Mouse (Mus musculus) liver, adult 2 months (tissue): ENCODE measurements around the gene Cenpp. TPM values are rescaled to one million over a fixed set of nuclear protein-coding genes. Genes with fewer than 3 reads are reported as not detected.

ENCODE experiments used
- DNase-seq: peaks from one replicate; pipeline ENCODE4 v3.0.0-alpha.2; 2011; ENCODE audit warnings: low read depth, low spot score; ENCODE audit errors: extremely low read depth
- H3K27ac ChIP-seq: fragments of 200-500 bp; replicated peaks from 2 replicates; pipeline ENCODE4 v1.5.1; 2012; ENCODE audit warnings: low read depth, mild to moderate bottlenecking, control low read depth, inconsistent platforms, low read length; ENCODE audit not compliant: insufficient read depth
- H3K27me3 ChIP-seq: fragments of 200-500 bp; 2 replicates; pipeline ENCODE4 v1.6.1; 2012; ENCODE audit warnings: mild to moderate bottlenecking, moderate library complexity, low read length, inconsistent platforms; ENCODE audit not compliant: control insufficient read depth, insufficient read depth
- H3K36me3 ChIP-seq: fragments of 200-500 bp; 2 replicates; pipeline ENCODE4 v1.6.1; 2012; ENCODE audit warnings: low read length, inconsistent platforms; ENCODE audit not compliant: control insufficient read depth, insufficient read depth
- H3K4me1 ChIP-seq: fragments of 200-500 bp; 2 replicates; pipeline ENCODE4 v1.6.1; 2011; ENCODE audit warnings: low read length; ENCODE audit not compliant: control insufficient read depth, insufficient read depth
- H3K4me3 ChIP-seq: fragments of 200-500 bp; 2 replicates; pipeline ENCODE4 v1.5.1; 2011; ENCODE audit warnings: low read depth, mild to moderate bottlenecking, control low read depth, low read length, moderate library complexity; ENCODE audit not compliant: insufficient read depth
- H3K79me2 ChIP-seq: fragments of 200-500 bp; 2 replicates; pipeline ENCODE4 v1.6.1; 2012; ENCODE audit warnings: inconsistent platforms, mild to moderate bottlenecking, low read length, moderate library complexity; ENCODE audit not compliant: control insufficient read depth, insufficient read depth
- H3K9ac ChIP-seq: fragments of 200-500 bp; 2 replicates; pipeline ENCODE4 v1.6.1; 2012; ENCODE audit warnings: low read depth, mild to moderate bottlenecking, control low read depth, inconsistent platforms, low read length
- CTCF ChIP-seq: fragments of 200-500 bp; IDR thresholded peaks from 2 replicates; pipeline ENCODE4 v1.5.1; 2011; ENCODE audit warnings: low read depth, low read length, control low read depth
- POLR2A ChIP-seq: fragments of 200-500 bp; IDR thresholded peaks from 2 replicates; pipeline ENCODE4 v1.6.1; 2011; ENCODE audit warnings: low read length, control low read depth; ENCODE audit not compliant: insufficient read depth; ENCODE audit errors: extremely low read depth
- WGBS: fragments of 180-500 bp; shearing (Covaris S2); methylation state at CpG from one replicate; pipeline ENCODE4 v1.1.7; 2018; 5-methylcytosine and 5-hydroxymethylcytosine counted together
- polyA plus RNA-seq: library from polyadenylated mRNA; depleted of rRNA; stranded (reverse); fragments of >200 nt; gene quantifications from 2 replicates; pipeline ENCODE4 v1.2.3, GENCODE M21; 2012; rRNA removed
- total RNA-seq: library from RNA; depleted of rRNA; stranded (reverse); fragments of >200 nt; gene quantifications from 2 replicates; pipeline ENCODE4 v1.2.3, GENCODE M21; 2014; rRNA removed

Gene Cenpp
- total RNA-seq, result 0.55 and 1.3 TPM in 2 replicates
- polyA plus RNA-seq, result 0.12 TPM in 1 of 2 replicates, not detected in the other

GRCm38 (mm10) chr13:49652481-49653179, at the start of gene Cenpp, which contains the start of gene Nol8:
Cenpp (minus strand) TSS chr13:49652785.
Nol8 (plus strand) TSS chr13:49653078.
- no peaks in the 10 kb centered on the region for H3K79me2 ChIP-seq
- TF ChIP-seq POLR2A (no peak), CTCF (no peak)
- under 1% methylated on average over 68 of the region's 68 CpGs for WGBS
- peaks cover 5% of the 10 kb centered on the region; the same call in 1 of the 2 replicates for H3K4me1 ChIP-seq
- no peaks in the 10 kb centered on the region for H3K27me3 ChIP-seq
- peak; percentile 94 for DNase-seq
- H3K36me3 ChIP-seq, result peaks cover 12% of the 10 kb centered on the region; the same call in 1 of the 2 replicates
- H3K4me3 ChIP-seq, result peak within 1 kb of the TSS; percentile 78
- H3K9ac ChIP-seq, result peak within 1 kb of the TSS; percentile 86
- H3K27ac ChIP-seq, result peak within 1 kb of the TSS; percentile 64

GRCm38 (mm10) chr13:49691056-49691455, 38.5 kb upstream of the Cenpp start:
- Histone ChIP-seq H3K4me1 (no peaks in the 10 kb centered on the region), H3K27me3 (no peaks in the 10 kb centered on the region), H3K79me2 (no peaks in the 10 kb centered on the region; the same call in 1 of the 2 replicates), H3K9ac (no peak overlapping the region), H3K4me3 (no peak overlapping the region), H3K27ac (no peak overlapping the region), H3K36me3 (peaks cover 41% of the 10 kb centered on the region)
- DNase-seq, result no peak
- 99% methylated on average over 5 of the region's 5 CpGs for WGBS
- TF ChIP-seq POLR2A, result no peak
- no peak for TF ChIP-seq CTCF

- Histone ChIP-seq H3K27me3 (no peaks in the 10 kb centered on the region), H3K27ac (no peak overlapping the region), H3K4me3 (no peak overlapping the region), H3K79me2 (peaks cover 15% of the 10 kb centered on the region; the same call in 1 of the 2 replicates), H3K4me1 (peaks cover 4% of the 10 kb centered on the region; the same call in 1 of the 2 replicates), H3K9ac (no peak overlapping the region), H3K36me3 (peaks cover 13% of the 10 kb centered on the region)
- TF ChIP-seq CTCF, result no peak
- TF ChIP-seq POLR2A, result no peak
- 81% methylated on average over 4 of the region's 4 CpGs for WGBS
- no peak for DNase-seq
Observed at GRCm38 (mm10) chr13:49684266-49684665, 31.7 kb upstream of the Cenpp start.

- under 1% methylated on average over 20 of the region's 20 CpGs for WGBS
- H3K36me3 ChIP-seq, result peaks cover 11% of the 10 kb centered on the region
Observed at GRCm38 (mm10) chr13:49682233-49682846, 29.8 kb upstream of the Cenpp start.

GRCm38 (mm10) chr13:49681351-49682232, 29.0 kb upstream of the Cenpp start, which contains the start of gene Iars:
Iars (plus strand) TSS chr13:49682100.
- WGBS, result 3% methylated on average over 26 of the region's 26 CpGs

More at GRCm38 (mm10) chr13:49682233-49682846, 29.8 kb upstream of the Cenpp start:
- Histone ChIP-seq H3K4me3 (peak overlapping the region; percentile 75), H3K27ac (peak overlapping the region; percentile 29), H3K9ac (peak overlapping the region; percentile 70), H3K79me2 (peaks cover 15% of the 10 kb centered on the region; the same call in 1 of the 2 replicates), H3K27me3 (no peaks in the 10 kb centered on the region), H3K4me1 (peaks cover 4% of the 10 kb centered on the region; the same call in 1 of the 2 replicates)
- no peak for TF ChIP-seq POLR2A
- no peak for TF ChIP-seq CTCF
- DNase-seq, result peak; percentile 44

More at GRCm38 (mm10) chr13:49681351-49682232, 29.0 kb upstream of the Cenpp start, which contains the start of gene Iars:
- H3K4me3 ChIP-seq, result peak within 1 kb of the TSS; percentile 75
- H3K27ac ChIP-seq, result peak within 1 kb of the TSS; percentile 29
- H3K36me3 ChIP-seq, result peaks cover 15% of the 10 kb centered on the region
- DNase-seq, result peak; percentile 96
- TF ChIP-seq CTCF, result no peak
- TF ChIP-seq POLR2A, result peak; percentile 1; the same call in 1 of the 2 replicates
- H3K4me1 ChIP-seq, result peaks cover 4% of the 10 kb centered on the region; the same call in 1 of the 2 replicates
- peaks cover 15% of the 10 kb centered on the region; the same call in 1 of the 2 replicates for H3K79me2 ChIP-seq
- H3K9ac ChIP-seq, result peak within 1 kb of the TSS; percentile 70
- no peaks in the 10 kb centered on the region for H3K27me3 ChIP-seq
